Mouse (Mus musculus): ENCODE measurements around the gene Tmbim1. TPM values are rescaled to one million over a fixed set of nuclear protein-coding genes. Genes with fewer than 3 reads are reported as not detected.
A peak's percentile ranks its signal among the peaks of the same experiment; 100 is the strongest.

The Tmbim1 gene
- polyA plus RNA-seq, 1 experiment from 2014 or later: 15.9 TPM

DNA sequence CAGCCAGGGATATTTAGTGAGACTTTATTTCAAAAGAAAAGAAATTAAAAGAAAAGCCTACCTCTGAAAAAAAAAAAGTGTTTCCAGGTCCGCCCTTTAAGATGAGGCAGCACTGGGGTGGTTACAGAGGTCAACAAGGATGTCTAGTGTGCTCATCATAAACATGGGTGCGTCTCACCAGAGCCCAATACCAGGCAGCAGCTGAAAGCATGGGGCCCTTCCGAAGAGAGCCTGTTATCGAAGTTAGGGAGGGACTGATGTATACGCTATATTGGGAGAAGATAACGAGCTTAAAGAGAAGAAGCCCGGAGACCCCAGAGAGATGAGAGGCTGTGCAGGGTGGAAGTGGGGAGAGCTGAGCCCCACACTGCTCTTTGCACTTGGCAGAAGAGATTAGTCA lies 66.3 kb downstream of the Tmbim1 start:
- H3K9ac ChIP-seq: peak overlapping the region; percentile 99
- no peaks in the 10 kb centered on the region for H3K9me3 ChIP-seq (replicated peaks)
- peaks cover 76% of the 10 kb centered on the region for H3K4me1 ChIP-seq (replicated peaks)
- H3K27ac ChIP-seq: peak overlapping the region; percentile 96
- no peaks in the 10 kb centered on the region for H3K27me3 ChIP-seq
- WGBS (ENCODE audit: insufficient replicate concordance): 3% methylated on average over 7 of the region's 7 CpGs
- DNase-seq (peak; percentile 49), ATAC-seq (ENCODE audit: low read depth) (peak; percentile 72)
- H3K4me3 ChIP-seq (replicated peaks): peak overlapping the region; percentile 99
- peaks cover 7% of the 10 kb centered on the region; the same call in 1 of the 2 replicates for H3K36me3 ChIP-seq
- peak overlapping the region; percentile 90 for H3K4me2 ChIP-seq

Other genes with a start within 250 kb of the Tmbim1 start
- 11.3 and 11.7 TPM in 2 replicates for gene Tns1, start 181.2 kb downstream of the Tmbim1 start, polyA plus RNA-seq (2015; fragmentation: Nextera tagmentation; extraction: Ambion mirVana)
- 0.10 TPM in 2 replicates for gene Rufy4, start 180.1 kb downstream of the Tmbim1 start, polyA plus RNA-seq (2015; fragmentation: Nextera tagmentation; extraction: Ambion mirVana)
- gene Cxcr2, start 151.6 kb downstream of the Tmbim1 start, polyA plus RNA-seq (2015; fragmentation: Nextera tagmentation; extraction: Ambion mirVana): 0.53 and 0.89 TPM in 2 replicates
- not detected in 2 replicates for gene Cxcr1, start 111.0 kb downstream of the Tmbim1 start, polyA plus RNA-seq (2015; fragmentation: Nextera tagmentation; extraction: Ambion mirVana)
- gene Arpc2, start 69.5 kb downstream of the Tmbim1 start, polyA plus RNA-seq (2015; fragmentation: Nextera tagmentation; extraction: Ambion mirVana): 226 and 264 TPM in 2 replicates
- 0.64 and 0.75 TPM in 2 replicates for gene Gpbar1, start 27.1 kb downstream of the Tmbim1 start, polyA plus RNA-seq (2015; fragmentation: Nextera tagmentation; extraction: Ambion mirVana)
- gene Aamp, start 20.9 kb downstream of the Tmbim1 start, polyA plus RNA-seq (2015; fragmentation: Nextera tagmentation; extraction: Ambion mirVana): 104 and 107 TPM in 2 replicates
- gene Pnkd, start 20.7 kb downstream of the Tmbim1 start, polyA plus RNA-seq (2015; fragmentation: Nextera tagmentation; extraction: Ambion mirVana): 36.5 and 39.8 TPM in 2 replicates
- gene Catip, start 56.5 kb upstream of the Tmbim1 start, polyA plus RNA-seq (2015; fragmentation: Nextera tagmentation; extraction: Ambion mirVana): 0.08 and 0.13 TPM in 2 replicates
- gene Slc11a1, start 69.6 kb upstream of the Tmbim1 start, polyA plus RNA-seq (2015; fragmentation: Nextera tagmentation; extraction: Ambion mirVana): 9.6 and 10.0 TPM in 2 replicates
- gene Ctdsp1, start 85.9 kb upstream of the Tmbim1 start, polyA plus RNA-seq (2015; fragmentation: Nextera tagmentation; extraction: Ambion mirVana): 33.1 and 35.6 TPM in 2 replicates
- 0.62 and 0.90 TPM in 2 replicates for gene Vil1, start 103.8 kb upstream of the Tmbim1 start, polyA plus RNA-seq (2015; fragmentation: Nextera tagmentation; extraction: Ambion mirVana)
- gene Cnot9, start 200.4 kb upstream of the Tmbim1 start, polyA plus RNA-seq (2015; fragmentation: Nextera tagmentation; extraction: Ambion mirVana): 40.6 and 50.6 TPM in 2 replicates
- gene Plcd4, start 237.3 kb upstream of the Tmbim1 start, polyA plus RNA-seq (2015; fragmentation: Nextera tagmentation; extraction: Ambion mirVana): 0.02 and 0.22 TPM in 2 replicates
- gene Usp37, start 238.7 kb upstream of the Tmbim1 start, polyA plus RNA-seq (2015; fragmentation: Nextera tagmentation; extraction: Ambion mirVana): 13.6 and 16.6 TPM in 2 replicates

Measured in liver, embryonic 13.5 days (tissue).